Mouse (Mus musculus): ENCODE results near the gene Ttyh2. TPM values are rescaled to one million over a fixed set of nuclear protein-coding genes. Genes with fewer than 3 reads are reported as not detected.

The Ttyh2 gene
- total and polyA plus RNA-seq, 2 experiments from 2014 or later = 11.8 to 12.4 TPM

DNA sequence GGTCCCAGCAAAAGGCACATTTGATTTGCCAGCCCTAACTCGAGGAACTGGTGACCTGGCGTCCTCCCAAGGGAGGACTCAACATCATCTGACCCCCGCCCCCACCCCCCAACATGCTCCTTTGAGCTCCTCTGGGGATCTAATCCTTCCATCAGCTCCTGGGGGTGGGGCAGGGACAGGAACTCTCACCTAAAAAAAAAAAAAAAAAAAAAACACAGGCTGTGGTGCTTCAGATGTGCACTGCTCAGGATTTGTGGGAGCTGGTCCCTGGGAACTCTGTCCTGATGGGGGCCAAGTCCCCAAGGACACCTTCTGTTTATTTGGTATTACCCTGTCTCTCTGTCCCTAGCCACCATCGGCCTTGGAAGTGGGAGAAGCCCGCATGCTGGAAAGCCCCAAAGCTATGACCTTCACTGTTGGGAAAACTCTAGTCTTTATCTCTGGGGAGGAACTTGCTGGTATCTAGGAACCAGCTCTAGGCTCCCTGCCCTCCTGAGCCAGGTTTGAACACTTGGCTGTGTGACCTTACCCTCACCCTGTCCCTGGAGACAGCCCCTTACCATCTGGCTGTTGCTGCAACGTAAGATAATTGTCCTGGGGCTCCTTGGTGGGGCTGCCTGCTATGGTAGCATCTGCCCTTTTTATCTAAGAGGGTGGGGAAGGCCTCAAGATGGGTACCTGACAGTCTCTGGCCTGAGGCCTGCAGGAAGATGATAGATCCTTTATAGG lies 16.4 kb downstream of the Ttyh2 start:
- Histone ChIP-seq H3K27me3 (ENCODE audit: control insufficient read depth, insufficient read depth, low read length) (no peaks in the 10 kb centered on the region), H3K4me1 (ENCODE audit: control insufficient read depth, insufficient read depth) (no peaks in the 10 kb centered on the region), H3K9ac (replicated peaks; ENCODE audit: low read depth, low read length) (no peak overlapping the region), H3K27ac (ENCODE audit: low read depth) (no peak overlapping the region), H3K4me3 (ENCODE audit: low read depth, low read length) (no peak overlapping the region), H3K4me2 (ENCODE audit: low read depth, low read length) (no peak overlapping the region), H3K36me3 (replicated peaks; ENCODE audit: control insufficient read depth, insufficient read depth, low read length) (no peaks in the 10 kb centered on the region; the same call in 1 of the 2 replicates), H3K9me3 (replicated peaks; ENCODE audit: control insufficient read depth, low read length) (no peaks in the 10 kb centered on the region)
- ATAC-seq (ENCODE audit: insufficient read depth, low read depth) (no peak), DNase-seq (ENCODE audit: low spot score) (no peak)
- 38% methylated on average over 6 of the region's 6 CpGs for WGBS
- TF ChIP-seq CTCF (IDR thresholded peaks at IDR 0.05; ENCODE audit: low read depth) (no peak), EP300 (IDR thresholded peaks at IDR 0.05; ENCODE audit: low read depth) (no peak)

DNA sequence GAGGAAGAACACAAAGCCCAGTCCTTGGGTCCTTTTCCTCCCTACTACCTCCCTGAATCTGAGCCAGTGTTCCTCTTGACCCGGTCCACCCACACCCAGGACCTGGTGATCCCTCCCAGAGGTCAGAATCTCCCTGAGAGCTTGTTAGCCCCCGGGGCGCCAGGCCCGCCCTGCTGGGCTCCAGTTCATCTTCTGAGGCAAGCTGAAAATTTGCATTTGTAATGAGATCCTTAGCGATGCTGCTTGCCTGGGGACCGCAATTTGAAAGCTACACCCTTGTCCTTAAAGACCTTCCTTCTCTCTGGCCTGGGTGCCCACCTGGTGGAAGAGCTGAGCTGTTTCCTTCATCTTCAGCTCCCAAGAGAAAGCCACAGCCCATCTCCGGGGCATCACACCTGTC lies 17.4 kb downstream of the Ttyh2 start:
- no peak overlapping the region for H3K9ac ChIP-seq (replicated peaks; ENCODE audit: low read depth, low read length)
- no peaks in the 10 kb centered on the region for H3K4me1 ChIP-seq (ENCODE audit: control insufficient read depth, insufficient read depth)
- H3K4me3 ChIP-seq (ENCODE audit: low read depth, low read length) = no peak overlapping the region
- ATAC-seq (ENCODE audit: insufficient read depth, low read depth) (no peak), DNase-seq (ENCODE audit: low spot score) (no peak)
- H3K27ac ChIP-seq (ENCODE audit: low read depth) = no peak overlapping the region
- WGBS = 62% methylated on average over 7 of the region's 7 CpGs
- no peaks in the 10 kb centered on the region for H3K9me3 ChIP-seq (replicated peaks; ENCODE audit: control insufficient read depth, low read length)
- TF ChIP-seq CTCF (IDR thresholded peaks at IDR 0.05; ENCODE audit: low read depth) = no peak
- no peak for TF ChIP-seq EP300 (IDR thresholded peaks at IDR 0.05; ENCODE audit: low read depth)
- no peaks in the 10 kb centered on the region for H3K27me3 ChIP-seq (ENCODE audit: control insufficient read depth, insufficient read depth, low read length)
- H3K36me3 ChIP-seq (replicated peaks; ENCODE audit: control insufficient read depth, insufficient read depth, low read length) = no peaks in the 10 kb centered on the region; the same call in 1 of the 2 replicates
- H3K4me2 ChIP-seq (ENCODE audit: low read depth, low read length) = no peak overlapping the region

DNA sequence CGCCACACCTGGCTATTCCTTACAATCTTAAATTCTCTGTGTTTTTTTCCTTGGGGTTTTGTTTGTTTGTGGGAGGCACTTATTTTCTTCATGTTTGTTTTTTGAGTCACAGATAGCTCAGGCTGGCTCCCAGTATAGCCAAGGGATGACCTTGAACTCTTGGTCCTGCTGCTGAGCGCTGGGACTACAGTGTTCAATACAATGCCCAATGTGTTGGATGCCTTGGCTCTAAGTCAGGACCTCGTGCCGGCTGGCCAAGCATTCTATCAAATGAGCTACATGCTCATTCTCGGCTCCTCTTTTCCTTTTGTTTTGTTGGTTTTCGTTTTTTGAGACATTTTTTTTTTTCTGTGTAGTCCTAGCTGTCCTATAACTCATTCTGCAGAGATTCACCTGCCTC lies 18.2 kb downstream of the Ttyh2 start:
- TF ChIP-seq EP300 (IDR thresholded peaks at IDR 0.05; ENCODE audit: low read depth) = no peak
- no peak for TF ChIP-seq CTCF (IDR thresholded peaks at IDR 0.05; ENCODE audit: low read depth)
- DNase-seq (ENCODE audit: low spot score) = no peak
- ATAC-seq (ENCODE audit: insufficient read depth, low read depth) = no peak
- H3K9ac ChIP-seq (replicated peaks; ENCODE audit: low read depth, low read length) = no peak overlapping the region
- H3K4me3 ChIP-seq (ENCODE audit: low read depth, low read length) = no peak overlapping the region
- no peak overlapping the region for H3K4me2 ChIP-seq (ENCODE audit: low read depth, low read length)
- H3K27ac ChIP-seq (ENCODE audit: low read depth) = no peak overlapping the region
- H3K36me3 ChIP-seq (replicated peaks; ENCODE audit: control insufficient read depth, insufficient read depth, low read length) = no peaks in the 10 kb centered on the region; the same call in 1 of the 2 replicates
- WGBS = 87% methylated on average over 6 of the region's 6 CpGs
- H3K4me1 ChIP-seq (ENCODE audit: control insufficient read depth, insufficient read depth) = no peaks in the 10 kb centered on the region
- no peaks in the 10 kb centered on the region for H3K9me3 ChIP-seq (replicated peaks; ENCODE audit: control insufficient read depth, low read length)
- H3K27me3 ChIP-seq (ENCODE audit: control insufficient read depth, insufficient read depth, low read length) = no peaks in the 10 kb centered on the region

DNA sequence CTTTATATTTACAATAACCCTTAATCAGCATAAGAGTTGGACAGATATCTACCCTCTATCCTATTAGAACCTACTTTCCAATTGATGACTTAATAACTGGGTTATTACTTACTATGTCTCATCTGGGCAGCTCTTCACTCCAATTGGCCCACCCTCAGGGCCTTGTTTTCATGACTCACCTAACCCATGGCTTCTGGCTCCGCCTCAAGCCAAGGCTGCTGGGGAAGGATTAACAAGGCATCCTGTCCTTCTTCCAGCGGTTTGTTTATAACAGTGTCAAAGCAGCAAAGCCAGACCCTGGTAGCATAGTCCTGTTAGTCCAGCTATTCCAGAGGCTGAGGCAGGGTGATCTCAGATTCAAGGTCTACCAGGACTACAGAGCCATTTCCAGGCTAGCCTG lies 19.2 kb downstream of the Ttyh2 start:
- ATAC-seq (ENCODE audit: insufficient read depth, low read depth) (no peak), DNase-seq (ENCODE audit: low spot score) (no peak)
- Histone ChIP-seq H3K9ac (replicated peaks; ENCODE audit: low read depth, low read length) (no peak overlapping the region), H3K9me3 (replicated peaks; ENCODE audit: control insufficient read depth, low read length) (no peaks in the 10 kb centered on the region), H3K4me2 (ENCODE audit: low read depth, low read length) (no peak overlapping the region), H3K36me3 (replicated peaks; ENCODE audit: control insufficient read depth, insufficient read depth, low read length) (no peaks in the 10 kb centered on the region; the same call in 1 of the 2 replicates), H3K4me3 (ENCODE audit: low read depth, low read length) (no peak overlapping the region), H3K27ac (ENCODE audit: low read depth) (no peak overlapping the region), H3K4me1 (ENCODE audit: control insufficient read depth, insufficient read depth) (no peaks in the 10 kb centered on the region), H3K27me3 (ENCODE audit: control insufficient read depth, insufficient read depth, low read length) (no peaks in the 10 kb centered on the region)
- TF ChIP-seq EP300 (IDR thresholded peaks at IDR 0.05; ENCODE audit: low read depth) (no peak), CTCF (IDR thresholded peaks at IDR 0.05; ENCODE audit: low read depth) (no peak)
- 71% methylated on average over 2 of the region's 2 CpGs for WGBS

DNA sequence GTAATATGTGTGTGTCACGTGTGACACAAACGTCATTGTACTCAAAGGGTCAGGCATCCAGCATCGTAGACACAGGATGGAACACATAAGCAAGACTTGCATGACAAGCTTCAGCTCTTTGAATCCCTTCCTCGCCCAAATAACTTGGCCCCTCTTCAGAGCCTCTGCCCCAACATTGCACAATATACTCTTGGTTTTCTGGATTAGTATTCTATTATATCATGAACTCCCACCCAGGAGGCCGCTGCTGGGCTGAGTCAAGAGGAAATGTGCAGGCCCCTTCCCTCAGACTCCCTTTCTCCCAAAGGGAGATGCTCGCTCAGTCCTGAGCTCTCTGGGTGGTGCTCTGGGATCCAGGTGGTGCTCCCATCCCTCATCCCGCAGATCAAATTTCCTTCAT lies 23.3 kb downstream of the Ttyh2 start:
- H3K9ac ChIP-seq (replicated peaks; ENCODE audit: low read depth, low read length) = no peak overlapping the region
- no peaks in the 10 kb centered on the region for H3K9me3 ChIP-seq (replicated peaks; ENCODE audit: control insufficient read depth, low read length)
- no peak for DNase-seq (ENCODE audit: low spot score)
- H3K4me3 ChIP-seq (ENCODE audit: low read depth, low read length) = no peak overlapping the region
- no peaks in the 10 kb centered on the region for H3K4me1 ChIP-seq (ENCODE audit: control insufficient read depth, insufficient read depth)
- WGBS = 78% methylated on average over 7 of the region's 7 CpGs
- no peaks in the 10 kb centered on the region; the same call in 1 of the 2 replicates for H3K36me3 ChIP-seq (replicated peaks; ENCODE audit: control insufficient read depth, insufficient read depth, low read length)
- H3K4me2 ChIP-seq (ENCODE audit: low read depth, low read length) = no peak overlapping the region
- no peaks in the 10 kb centered on the region for H3K27me3 ChIP-seq (ENCODE audit: control insufficient read depth, insufficient read depth, low read length)
- TF ChIP-seq CTCF (IDR thresholded peaks at IDR 0.05; ENCODE audit: low read depth) (no peak), EP300 (IDR thresholded peaks at IDR 0.05; ENCODE audit: low read depth) (no peak)
- H3K27ac ChIP-seq (ENCODE audit: low read depth) = no peak overlapping the region
- ATAC-seq (ENCODE audit: insufficient read depth, low read depth) = no peak

DNA sequence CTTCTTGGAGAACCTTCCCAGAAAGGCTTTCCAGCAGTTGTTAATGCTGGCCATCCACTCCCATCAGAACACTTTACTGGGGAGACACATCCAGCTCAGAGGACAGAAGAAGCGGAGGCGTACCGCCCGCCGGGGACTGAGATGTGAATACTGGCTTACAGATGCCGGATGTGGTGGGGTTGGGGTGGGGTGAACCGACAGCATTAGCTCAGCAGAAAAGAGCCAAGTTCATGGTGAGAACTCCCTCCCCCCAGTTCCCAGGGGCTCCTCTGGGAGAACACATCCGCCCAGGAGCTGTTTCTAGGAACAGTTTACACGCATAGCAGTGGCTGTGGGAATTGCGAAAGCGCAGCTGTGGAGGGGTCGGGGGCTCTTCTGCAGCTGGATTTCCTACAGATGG lies 24.3 kb downstream of the Ttyh2 start:
- no peak overlapping the region for H3K4me3 ChIP-seq (ENCODE audit: low read depth, low read length)
- H3K4me2 ChIP-seq (ENCODE audit: low read depth, low read length) = no peak overlapping the region
- ATAC-seq (ENCODE audit: insufficient read depth, low read depth) (peak; percentile 69), DNase-seq (ENCODE audit: low spot score) (peak; percentile 50)
- 0 out of 2 replicates have a peak overlapping the region, but pooled peaks have one; percentile 5 for H3K27ac ChIP-seq (ENCODE audit: low read depth)
- H3K27me3 ChIP-seq (ENCODE audit: control insufficient read depth, insufficient read depth, low read length) = no peaks in the 10 kb centered on the region
- H3K4me1 ChIP-seq (ENCODE audit: control insufficient read depth, insufficient read depth) = peaks cover 7% of the 10 kb centered on the region
- no peak for TF ChIP-seq EP300 (IDR thresholded peaks at IDR 0.05; ENCODE audit: low read depth)
- TF ChIP-seq CTCF (IDR thresholded peaks at IDR 0.05; ENCODE audit: low read depth) = no peak
- H3K9me3 ChIP-seq (replicated peaks; ENCODE audit: control insufficient read depth, low read length) = no peaks in the 10 kb centered on the region
- H3K9ac ChIP-seq (replicated peaks; ENCODE audit: low read depth, low read length) = no peak overlapping the region
- 59% methylated on average over 12 of the region's 12 CpGs for WGBS
- no peaks in the 10 kb centered on the region; the same call in 1 of the 2 replicates for H3K36me3 ChIP-seq (replicated peaks; ENCODE audit: control insufficient read depth, insufficient read depth, low read length)

Measured in heart, postnatal 0 days (tissue).